Mouse (Mus musculus): Measurements from ENCODE around the gene Ccdc149. TPM values are rescaled to one million over a fixed set of nuclear protein-coding genes. Genes with fewer than 3 reads are reported as not detected.

Ccdc149 gene
- polyA plus RNA-seq, 1 experiment from 2014 or later, result 11.7 TPM

DNA sequence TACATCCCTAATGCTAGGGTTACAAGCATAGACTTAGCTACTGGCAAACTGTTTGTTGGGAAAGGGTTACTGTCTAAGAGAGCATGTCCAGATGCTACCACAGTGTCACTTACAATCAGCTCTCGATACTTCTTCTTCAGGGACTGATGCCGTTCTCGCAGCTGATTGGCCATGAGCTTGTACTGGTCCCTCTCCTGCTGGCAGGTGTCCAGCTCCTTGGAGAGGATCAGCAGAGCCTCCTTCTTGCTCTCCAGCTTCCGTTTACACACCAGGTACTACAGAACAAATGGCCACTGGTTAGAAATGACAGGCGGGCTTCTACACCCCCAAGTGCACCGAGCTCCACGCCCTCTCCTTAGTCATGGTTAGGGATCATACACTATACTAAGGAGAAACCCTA is 32.4 kb downstream of the Ccdc149 start:
- Histone ChIP-seq H3K27me3 (no peaks in the 10 kb centered on the region), H3K9me3 (0 out of 2 replicates have a peak, but pooled peaks cover 4% of the 10 kb centered on the region), H3K36me3 (no peaks in the 10 kb centered on the region), H3K27ac (replicated peaks) (no peak overlapping the region), H3K4me2 (replicated peaks) (no peak overlapping the region), H3K4me3 (no peak overlapping the region), H3K9ac (replicated peaks) (no peak overlapping the region), H3K4me1 (peaks cover 3% of the 10 kb centered on the region; the same call in 1 of the 2 replicates)
- WGBS, result 83% methylated on average over 7 of the region's 7 CpGs
- no peak for ATAC-seq (replicated peaks)

DNA sequence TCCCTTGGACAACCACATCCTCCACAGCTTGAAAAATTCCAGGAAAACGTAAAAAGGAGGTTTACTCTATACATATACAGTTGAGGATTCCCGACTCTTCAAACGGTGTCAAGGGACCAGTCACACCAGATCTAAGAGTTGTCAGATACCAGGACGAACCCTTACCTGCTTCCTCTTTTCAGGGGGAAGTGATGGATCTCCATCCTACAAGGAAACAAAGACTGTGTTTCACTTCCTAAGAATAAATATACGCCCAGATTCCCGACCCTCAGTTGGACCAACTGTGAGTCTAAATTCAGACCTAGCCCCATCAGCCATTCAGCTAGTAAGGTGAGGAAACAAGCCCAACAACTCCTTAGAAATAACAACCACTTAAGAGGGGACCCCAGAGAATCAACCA is 35.8 kb downstream of the Ccdc149 start:
- Histone ChIP-seq H3K27me3 (no peaks in the 10 kb centered on the region), H3K4me1 (peaks cover 3% of the 10 kb centered on the region; the same call in 1 of the 2 replicates), H3K9ac (replicated peaks) (no peak overlapping the region), H3K4me3 (no peak overlapping the region), H3K27ac (replicated peaks) (no peak overlapping the region), H3K4me2 (replicated peaks) (no peak overlapping the region), H3K36me3 (no peaks in the 10 kb centered on the region), H3K9me3 (no peaks in the 10 kb centered on the region)
- WGBS, result 92% methylated on average over 6 of the region's 6 CpGs
- no peak for ATAC-seq (replicated peaks)

DNA sequence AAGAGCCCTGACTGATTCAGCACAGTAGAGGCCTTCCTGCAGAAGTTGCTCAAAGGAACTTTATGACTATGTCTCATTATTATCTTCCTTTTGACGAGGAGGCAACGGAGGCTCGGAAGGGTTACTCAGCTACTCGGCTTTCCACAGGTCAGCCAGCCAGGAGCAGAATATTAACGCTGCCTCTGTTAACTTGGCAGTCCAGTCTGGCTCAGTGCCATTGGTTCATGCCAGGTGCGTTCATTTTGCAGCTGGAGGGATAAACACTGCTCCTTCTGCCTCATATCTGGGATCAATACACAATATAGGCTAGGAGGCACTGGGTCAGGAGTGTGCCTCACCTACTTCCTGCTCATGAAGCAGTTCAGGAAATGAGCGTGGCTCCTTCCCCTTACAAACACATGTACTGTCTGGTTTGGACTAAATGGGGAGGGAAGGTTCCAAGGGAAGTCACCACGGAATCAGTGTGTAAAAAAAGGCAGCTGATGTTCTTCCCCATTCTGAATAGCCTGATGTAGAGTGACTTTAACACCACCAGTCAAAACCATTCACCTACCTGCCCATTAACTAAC is 40.0 kb downstream of the Ccdc149 start:
- Histone ChIP-seq H3K27ac (replicated peaks) (no peak overlapping the region), H3K4me1 (no peaks in the 10 kb centered on the region), H3K9ac (replicated peaks) (no peak overlapping the region), H3K4me3 (no peak overlapping the region), H3K9me3 (no peaks in the 10 kb centered on the region), H3K27me3 (no peaks in the 10 kb centered on the region), H3K4me2 (replicated peaks) (no peak overlapping the region), H3K36me3 (no peaks in the 10 kb centered on the region)
- WGBS, result 61% methylated on average over 8 of the region's 8 CpGs
- ATAC-seq (replicated peaks), result no peak

DNA sequence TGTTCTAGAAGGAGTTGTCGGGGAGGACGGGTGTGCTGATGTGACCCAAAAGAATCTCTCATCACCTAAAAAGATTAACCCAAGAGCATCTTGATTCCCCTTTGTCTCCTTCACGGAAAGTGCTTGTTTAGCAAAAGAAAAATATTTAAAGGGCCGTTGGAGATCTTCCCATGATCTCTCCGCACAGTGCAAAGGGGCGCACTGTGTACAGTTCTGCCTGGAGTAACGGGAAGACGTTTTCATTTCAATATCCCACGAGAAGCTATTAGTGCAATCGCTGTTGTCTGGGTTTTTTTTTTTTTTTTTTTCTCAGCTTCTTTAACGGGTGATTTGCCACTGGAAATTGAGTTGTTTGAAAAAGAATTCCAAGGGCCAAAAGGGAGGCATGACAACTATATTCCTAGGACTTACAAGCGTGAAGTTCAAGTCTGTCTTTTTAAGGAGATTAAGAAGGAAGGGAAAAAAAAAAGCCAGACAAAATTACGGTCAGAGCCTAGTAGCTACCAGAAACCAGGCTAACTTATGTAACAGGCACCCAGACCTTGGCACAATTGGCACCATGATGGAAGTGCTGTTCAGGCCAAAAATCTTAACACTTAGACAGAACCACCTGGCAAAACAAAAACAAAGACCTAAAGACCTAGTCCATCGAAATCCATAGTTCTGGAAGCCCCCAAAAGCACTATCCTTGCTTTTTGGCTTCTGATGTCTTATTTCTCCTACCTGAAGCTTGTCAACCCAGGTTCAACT is 41.4 kb downstream of the Ccdc149 start:
- H3K9me3 ChIP-seq, result no peaks in the 10 kb centered on the region
- no peak overlapping the region for H3K4me3 ChIP-seq
- no peaks in the 10 kb centered on the region for H3K4me1 ChIP-seq
- H3K36me3 ChIP-seq, result no peaks in the 10 kb centered on the region
- WGBS, result 59% methylated on average over 14 of the region's 14 CpGs
- H3K27me3 ChIP-seq, result no peaks in the 10 kb centered on the region
- H3K4me2 ChIP-seq (replicated peaks), result no peak overlapping the region
- H3K27ac ChIP-seq (replicated peaks), result no peak overlapping the region
- no peak overlapping the region for H3K9ac ChIP-seq (replicated peaks)
- no peak for ATAC-seq (replicated peaks)

DNA sequence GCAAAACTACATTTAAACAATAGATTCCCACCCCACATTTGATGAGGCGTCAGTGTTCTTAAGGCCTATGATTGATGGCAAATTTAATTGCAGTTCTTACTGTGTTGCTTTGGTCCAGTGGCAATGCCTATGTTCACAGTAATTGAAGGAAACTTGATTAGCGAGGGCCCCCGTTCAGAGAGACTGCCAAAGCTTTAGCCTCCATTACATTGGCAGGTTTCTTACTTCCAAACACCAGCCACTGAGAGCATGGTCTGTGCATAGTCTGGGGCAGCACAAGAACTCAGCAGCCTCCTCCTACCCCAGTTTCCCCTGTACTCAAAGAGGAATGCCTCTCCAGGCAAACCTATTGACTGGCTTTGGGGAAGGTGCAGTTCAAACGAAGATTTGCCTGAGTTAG is 42.7 kb downstream of the Ccdc149 start:
- no peak overlapping the region for H3K9ac ChIP-seq (replicated peaks)
- peak; percentile 43; the same call in 1 of the 2 replicates for ATAC-seq (replicated peaks)
- 21% methylated on average over 4 of the region's 4 CpGs for WGBS

DNA sequence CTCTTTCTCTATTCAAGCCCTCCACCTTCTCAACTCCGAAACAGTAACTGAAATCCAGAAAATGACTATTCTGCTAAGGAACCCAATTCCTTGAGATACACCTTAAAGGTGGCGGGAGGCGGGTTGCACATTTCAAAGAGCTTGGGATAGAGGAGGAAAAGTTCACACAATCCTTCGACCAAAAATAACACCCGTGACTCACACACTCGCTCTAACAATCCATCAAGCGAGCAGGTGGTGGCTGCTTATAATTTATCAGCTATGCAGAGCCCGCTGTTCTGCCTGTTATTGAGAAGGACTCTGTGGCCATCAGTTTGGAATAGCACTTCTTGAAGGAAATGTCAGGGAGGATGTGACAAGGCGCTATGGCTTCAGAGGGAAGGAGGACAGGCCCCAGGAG is 45.5 kb downstream of the Ccdc149 start:
- Histone ChIP-seq H3K4me1 (no peaks in the 10 kb centered on the region), H3K36me3 (no peaks in the 10 kb centered on the region), H3K9ac (replicated peaks) (no peak overlapping the region), H3K27me3 (no peaks in the 10 kb centered on the region), H3K4me3 (no peak overlapping the region), H3K4me2 (replicated peaks) (no peak overlapping the region), H3K27ac (replicated peaks) (no peak overlapping the region), H3K9me3 (no peaks in the 10 kb centered on the region)
- whole genome bisulfite sequencing, result 91% methylated on average over 9 of the region's 9 CpGs
- ATAC-seq (replicated peaks), result no peak

More for the DNA sequence above, 42.7 kb downstream of the Ccdc149 start:
- H3K4me1 ChIP-seq, result no peaks in the 10 kb centered on the region
- no peaks in the 10 kb centered on the region for H3K9me3 ChIP-seq
- H3K27ac ChIP-seq (replicated peaks), result no peak overlapping the region
- H3K4me3 ChIP-seq, result no peak overlapping the region
- no peaks in the 10 kb centered on the region for H3K27me3 ChIP-seq
- no peak overlapping the region for H3K4me2 ChIP-seq (replicated peaks)
- H3K36me3 ChIP-seq, result no peaks in the 10 kb centered on the region

DNA sequence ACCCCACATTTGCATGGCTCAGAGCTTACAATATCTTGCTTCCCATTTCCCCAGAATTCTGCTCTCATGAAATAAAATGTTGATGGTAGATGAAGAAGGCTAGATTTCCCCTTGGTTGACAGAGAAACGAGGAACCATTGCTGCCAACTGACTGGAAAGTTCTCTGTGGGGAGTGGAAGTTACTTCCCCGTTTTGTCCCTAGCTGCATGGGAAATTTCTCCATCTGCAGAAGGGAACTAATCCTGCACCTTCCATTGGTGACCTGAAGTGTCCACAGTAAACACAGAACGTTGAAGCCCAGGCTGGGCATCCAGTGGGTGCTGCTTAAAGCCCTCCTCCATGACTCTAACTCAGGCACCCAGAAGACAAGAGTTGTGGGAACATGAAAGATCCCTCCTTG is 47.4 kb downstream of the Ccdc149 start:
- ATAC-seq (replicated peaks), result no peak
- Histone ChIP-seq H3K9me3 (no peaks in the 10 kb centered on the region), H3K27ac (replicated peaks) (no peak overlapping the region), H3K4me1 (no peaks in the 10 kb centered on the region), H3K36me3 (no peaks in the 10 kb centered on the region), H3K4me3 (no peak overlapping the region), H3K27me3 (no peaks in the 10 kb centered on the region), H3K9ac (replicated peaks) (no peak overlapping the region), H3K4me2 (replicated peaks) (no peak overlapping the region)
- 80% methylated on average over 3 of the region's 3 CpGs for WGBS

DNA sequence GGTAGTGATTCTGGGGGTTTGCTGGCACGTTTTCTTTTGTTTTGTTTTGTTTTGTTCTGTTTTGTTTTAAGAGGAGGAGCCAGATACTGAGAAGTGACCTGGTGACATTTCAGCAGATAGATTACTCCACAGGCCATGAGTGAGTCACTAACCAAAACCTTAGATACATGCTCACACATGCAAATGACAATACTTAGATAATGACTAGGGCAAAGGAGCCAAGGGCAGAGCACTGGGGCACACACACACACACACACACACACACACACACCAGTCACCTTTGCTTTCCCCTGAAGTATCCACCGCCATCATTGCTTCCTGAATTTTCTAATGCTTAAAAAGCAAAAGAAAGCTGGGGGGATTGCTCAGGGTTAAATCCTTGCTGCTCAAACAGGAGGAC is 54.8 kb downstream of the Ccdc149 start:
- no peaks in the 10 kb centered on the region for H3K36me3 ChIP-seq
- no peak overlapping the region for H3K9ac ChIP-seq (replicated peaks)
- H3K27ac ChIP-seq (replicated peaks), result no peak overlapping the region
- no peak overlapping the region for H3K4me3 ChIP-seq
- 63% methylated on average over 2 of the region's 2 CpGs for WGBS
- H3K4me2 ChIP-seq (replicated peaks), result no peak overlapping the region
- no peaks in the 10 kb centered on the region for H3K9me3 ChIP-seq
- H3K4me1 ChIP-seq, result no peaks in the 10 kb centered on the region
- ATAC-seq (replicated peaks), result no peak
- H3K27me3 ChIP-seq, result no peaks in the 10 kb centered on the region

DNA sequence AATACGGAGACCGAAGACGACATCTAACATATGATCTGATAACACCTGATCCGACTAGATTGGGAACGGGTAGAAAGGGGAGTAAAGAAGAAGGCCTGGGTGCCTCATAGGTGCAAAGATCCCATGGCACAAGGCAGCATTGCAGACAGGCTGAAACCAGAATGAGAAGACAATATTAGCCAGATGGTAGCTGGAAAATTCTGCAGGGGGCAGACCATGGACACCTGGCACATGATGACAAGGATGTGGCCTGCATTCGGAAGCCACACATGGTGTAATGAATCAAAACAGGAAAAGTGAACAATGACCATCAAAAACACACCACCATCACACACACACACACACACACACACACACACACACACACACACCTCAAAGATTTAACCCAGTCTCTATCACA is 55.4 kb downstream of the Ccdc149 start:
- no peak overlapping the region for H3K4me2 ChIP-seq (replicated peaks)
- H3K36me3 ChIP-seq, result no peaks in the 10 kb centered on the region
- H3K9ac ChIP-seq (replicated peaks), result no peak overlapping the region
- no peak overlapping the region for H3K4me3 ChIP-seq
- H3K4me1 ChIP-seq, result no peaks in the 10 kb centered on the region
- no peaks in the 10 kb centered on the region for H3K9me3 ChIP-seq
- no peak overlapping the region for H3K27ac ChIP-seq (replicated peaks)
- WGBS, result 89% methylated on average over 6 of the region's 6 CpGs
- H3K27me3 ChIP-seq, result no peaks in the 10 kb centered on the region
- no peak for ATAC-seq (replicated peaks)

DNA sequence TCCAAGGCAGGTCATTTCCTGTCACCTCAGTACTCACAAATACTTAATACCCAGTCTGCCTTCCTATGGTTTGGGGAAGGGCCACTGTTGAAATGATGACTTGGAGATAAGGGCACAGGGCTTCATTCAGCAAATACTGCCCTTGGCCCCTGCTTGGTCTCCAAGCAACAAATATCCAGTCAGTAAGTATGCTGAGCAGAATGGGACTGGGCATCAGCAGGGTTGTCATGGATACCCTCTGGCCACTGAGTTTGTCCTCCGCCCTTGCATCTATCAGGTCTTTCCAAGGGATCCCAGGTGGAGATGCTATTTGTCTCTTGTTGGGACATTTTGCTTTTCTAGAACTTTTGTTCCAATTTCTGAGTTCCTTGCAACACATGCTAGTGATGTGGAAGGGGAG is 56.1 kb downstream of the Ccdc149 start:
- ATAC-seq (replicated peaks), result no peak

DNA sequence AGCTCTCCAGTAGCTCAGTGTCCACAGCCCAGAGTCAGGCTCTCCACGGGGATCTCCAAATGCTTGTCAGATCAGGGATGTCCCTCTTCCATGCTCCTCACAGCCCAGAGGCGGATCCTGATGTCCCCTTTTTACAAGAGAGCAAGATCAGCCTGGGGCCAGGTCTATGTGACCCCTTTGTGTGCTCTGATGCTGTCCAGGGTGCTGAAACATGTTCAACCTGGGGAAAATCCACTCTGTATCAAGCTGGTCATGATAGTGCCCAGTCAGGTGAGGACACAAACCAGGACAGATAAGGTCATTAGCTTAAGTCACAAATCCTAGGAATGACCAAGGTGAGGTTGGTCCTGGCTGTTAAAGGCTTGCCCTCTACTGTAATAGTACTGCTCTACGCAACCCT is 59.8 kb downstream of the Ccdc149 start:
- WGBS, result 62% methylated on average over 3 of the region's 3 CpGs
- Histone ChIP-seq H3K9ac (replicated peaks) (no peak overlapping the region), H3K4me3 (no peak overlapping the region), H3K36me3 (no peaks in the 10 kb centered on the region), H3K4me2 (replicated peaks) (no peak overlapping the region), H3K9me3 (no peaks in the 10 kb centered on the region), H3K27me3 (no peaks in the 10 kb centered on the region), H3K27ac (replicated peaks) (no peak overlapping the region), H3K4me1 (0 out of 2 replicates have a peak, but pooled peaks cover 8% of the 10 kb centered on the region)
- ATAC-seq (replicated peaks), result no peak

More for the DNA sequence above, 56.1 kb downstream of the Ccdc149 start:
- no peak overlapping the region for H3K27ac ChIP-seq (replicated peaks)
- H3K9ac ChIP-seq (replicated peaks), result no peak overlapping the region
- H3K4me3 ChIP-seq, result no peak overlapping the region
- no peak overlapping the region for H3K4me2 ChIP-seq (replicated peaks)
- no peaks in the 10 kb centered on the region for H3K36me3 ChIP-seq
- no peaks in the 10 kb centered on the region for H3K27me3 ChIP-seq
- 85% methylated on average over 1 of the region's 1 CpGs for WGBS
- no peaks in the 10 kb centered on the region for H3K9me3 ChIP-seq
- no peaks in the 10 kb centered on the region for H3K4me1 ChIP-seq

DNA sequence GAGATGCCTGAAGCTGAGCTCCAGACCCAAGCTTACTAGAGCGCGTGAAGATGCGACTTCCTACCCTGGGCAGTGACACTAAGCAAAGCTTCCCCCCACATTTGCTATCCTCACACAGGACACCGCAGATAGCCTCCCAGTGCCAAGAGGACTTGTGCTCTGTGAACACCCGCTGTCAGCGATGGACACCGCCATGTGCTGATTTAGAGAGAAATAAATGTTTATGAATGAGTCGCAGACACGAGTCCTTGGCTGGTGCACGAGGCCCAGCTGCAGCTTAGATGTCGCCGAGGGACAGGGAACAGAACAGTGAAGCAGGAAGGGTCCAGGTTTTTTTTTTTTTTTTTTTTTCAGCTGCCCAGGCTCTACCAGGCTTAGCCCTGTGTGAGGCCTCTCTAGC is 61.1 kb downstream of the Ccdc149 start:
- Histone ChIP-seq H3K9ac (replicated peaks) (no peak overlapping the region), H3K27ac (replicated peaks) (no peak overlapping the region), H3K9me3 (no peaks in the 10 kb centered on the region), H3K4me3 (no peak overlapping the region), H3K27me3 (no peaks in the 10 kb centered on the region), H3K4me1 (0 out of 2 replicates have a peak, but pooled peaks cover 8% of the 10 kb centered on the region), H3K36me3 (no peaks in the 10 kb centered on the region), H3K4me2 (replicated peaks) (no peak overlapping the region)
- WGBS, result 83% methylated on average over 12 of the region's 12 CpGs
- ATAC-seq (replicated peaks), result no peak
